Mouse (Mus musculus): ENCODE measurements around the gene Ivns1abp. TPM values are rescaled to one million over a fixed set of nuclear protein-coding genes. Genes with fewer than 3 reads are reported as not detected.
A peak's percentile ranks its signal among the peaks of the same experiment; 100 is the strongest.
"Not testable (repeated sequence)": the region's sequence is repeated elsewhere in the genome, so short reads cannot be mapped to it uniquely, and the experiment has no call there.

The Ivns1abp gene
- polyA plus RNA-seq, 1 experiment from 2014 or later: 223 TPM

- peak overlapping the region; percentile 73 for H3K27ac ChIP-seq (replicated peaks)
- no peaks in the 10 kb centered on the region for H3K27me3 ChIP-seq
- peaks cover 39% of the 10 kb centered on the region for H3K4me1 ChIP-seq (replicated peaks)
- H3K9ac ChIP-seq: peak overlapping the region; percentile 37
- no peaks in the 10 kb centered on the region for H3K36me3 ChIP-seq
- H3K4me2 ChIP-seq: peak overlapping the region; percentile 53
- H3K9me3 ChIP-seq: no peaks in the 10 kb centered on the region
- under 1% methylated on average over 17 of the region's 17 CpGs for WGBS
- ATAC-seq (ENCODE audit: low FRiP score, low read depth): no peak
- H3K4me3 ChIP-seq: peak overlapping the region; percentile 91
Measured at GRCm38 (mm10) chr1:151343571-151344282, 550 bp upstream of the Ivns1abp start.

- ATAC-seq (ENCODE audit: low FRiP score, low read depth): peak; percentile 86
- H3K4me1 ChIP-seq (replicated peaks): peaks cover 41% of the 10 kb centered on the region
- peak overlapping the region; percentile 96 for H3K27ac ChIP-seq (replicated peaks)
- no peaks in the 10 kb centered on the region for H3K27me3 ChIP-seq
- H3K36me3 ChIP-seq: 0 out of 2 replicates have a peak, but pooled peaks cover 6% of the 10 kb centered on the region
- H3K9me3 ChIP-seq: no peaks in the 10 kb centered on the region
- H3K4me2 ChIP-seq: peak overlapping the region; percentile 53
- H3K4me3 ChIP-seq: peak overlapping the region; percentile 91
- peak overlapping the region; percentile 96 for H3K9ac ChIP-seq
- under 1% methylated on average over 55 of the region's 55 CpGs for WGBS
Measured at GRCm38 (mm10) chr1:151345109-151345862, 1.0 kb downstream of the Ivns1abp start.

DNA sequence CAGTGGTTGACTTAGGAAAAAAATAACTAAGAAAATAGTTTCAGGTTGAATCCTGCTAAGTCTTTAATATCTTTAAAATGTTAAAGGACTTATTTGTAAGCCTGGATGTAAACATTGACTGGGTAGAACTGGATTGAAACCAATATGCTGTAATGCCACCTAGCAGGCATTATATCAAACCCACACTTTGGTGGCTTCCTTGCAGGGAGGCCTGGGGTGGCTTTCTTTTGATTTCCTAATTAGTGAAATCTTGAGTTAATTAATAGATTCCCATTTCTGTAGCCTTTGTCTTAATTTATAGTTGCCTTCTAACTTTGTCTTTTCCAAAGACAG, 1.6 kb downstream of the Ivns1abp start:
- ATAC-seq (ENCODE audit: low FRiP score, low read depth): no peak
- H3K9me3 ChIP-seq: no peaks in the 10 kb centered on the region
- H3K36me3 ChIP-seq: 0 out of 2 replicates have a peak, but pooled peaks cover 6% of the 10 kb centered on the region
- no peaks in the 10 kb centered on the region for H3K27me3 ChIP-seq
- peak overlapping the region; percentile 96 for H3K9ac ChIP-seq
- peaks cover 41% of the 10 kb centered on the region for H3K4me1 ChIP-seq (replicated peaks)
- H3K4me2 ChIP-seq: peak overlapping the region; percentile 53
- peak overlapping the region; percentile 91 for H3K4me3 ChIP-seq
- no peak overlapping the region for H3K27ac ChIP-seq (replicated peaks)

- Histone ChIP-seq H3K9me3 (no peaks in the 10 kb centered on the region), H3K9ac (no peak overlapping the region), H3K4me3 (peak overlapping the region; percentile 91), H3K4me1 (replicated peaks) (peaks cover 39% of the 10 kb centered on the region), H3K27me3 (no peaks in the 10 kb centered on the region), H3K36me3 (peaks cover 13% of the 10 kb centered on the region), H3K27ac (replicated peaks) (no peak overlapping the region), H3K4me2 (peak overlapping the region; percentile 53)
- 41% methylated on average over 6 of the region's 6 CpGs for WGBS
- ATAC-seq (ENCODE audit: low FRiP score, low read depth): no peak
Measured at GRCm38 (mm10) chr1:151346681-151347127, 2.4 kb downstream of the Ivns1abp start.

DNA sequence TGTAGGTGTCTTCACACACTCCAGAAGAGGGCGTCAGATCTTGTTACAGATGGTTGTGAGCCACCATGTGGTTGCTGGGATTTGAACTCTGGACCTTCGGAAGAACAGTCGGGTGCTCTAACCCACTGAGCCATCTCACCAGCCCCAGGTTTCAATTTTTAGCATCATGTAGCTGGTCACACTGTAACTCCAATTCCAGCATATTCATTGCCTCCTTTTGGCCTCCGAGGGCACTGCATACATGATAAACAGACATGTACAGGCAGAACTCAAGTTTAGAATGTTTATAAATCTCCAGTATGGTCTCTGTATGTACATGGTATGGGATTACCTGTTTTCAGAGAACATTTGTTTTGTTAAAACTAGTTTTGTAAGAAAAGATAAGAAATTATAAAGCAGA, 4.0 kb downstream of the Ivns1abp start:
- H3K27ac ChIP-seq (replicated peaks); H3K27me3 ChIP-seq; ATAC-seq (ENCODE audit: low FRiP score, low read depth); H3K4me2 ChIP-seq; H3K9me3 ChIP-seq; H3K4me3 ChIP-seq; H3K9ac ChIP-seq: not testable (repeated sequence)
- 78% methylated on average over 4 of the region's 4 CpGs for WGBS
- peaks cover 27% of the 10 kb centered on the region for H3K36me3 ChIP-seq
- peaks cover 30% of the 10 kb centered on the region for H3K4me1 ChIP-seq (replicated peaks)

DNA sequence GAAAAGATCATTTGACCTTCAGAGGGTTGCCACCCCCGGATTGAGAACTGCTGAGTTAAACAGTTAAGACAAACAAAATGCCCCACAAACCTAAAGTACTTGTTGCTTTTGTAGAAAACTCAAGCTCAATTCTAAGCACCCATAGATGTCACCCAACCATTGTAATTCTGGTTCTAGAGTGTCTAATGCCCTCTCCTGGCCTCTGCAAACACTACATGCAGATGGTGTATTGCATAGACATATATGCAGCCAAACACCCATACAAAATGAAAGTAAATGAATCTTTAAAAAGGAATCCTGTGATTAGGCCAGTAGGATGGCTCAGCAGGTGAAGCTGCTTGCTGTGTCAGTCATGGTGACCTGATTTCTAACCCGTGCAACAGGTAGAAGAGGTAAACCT, 8.6 kb downstream of the Ivns1abp start:
- H3K27ac ChIP-seq (replicated peaks): no peak overlapping the region
- ATAC-seq (ENCODE audit: low FRiP score, low read depth): no peak
- no peaks in the 10 kb centered on the region for H3K9me3 ChIP-seq
- peaks cover 69% of the 10 kb centered on the region for H3K36me3 ChIP-seq
- WGBS: 92% methylated on average over 2 of the region's 2 CpGs
- H3K4me2 ChIP-seq: no peak overlapping the region
- H3K4me3 ChIP-seq: no peak overlapping the region
- H3K9ac ChIP-seq: no peak overlapping the region
- H3K27me3 ChIP-seq: no peaks in the 10 kb centered on the region
- peaks cover 10% of the 10 kb centered on the region for H3K4me1 ChIP-seq (replicated peaks)

GRCm38 (mm10) chr1:151355994-151356393, 11.7 kb downstream of the Ivns1abp start:
- no peaks in the 10 kb centered on the region for H3K9me3 ChIP-seq
- 90% methylated on average over 5 of the region's 5 CpGs for WGBS
- ATAC-seq (ENCODE audit: low FRiP score, low read depth): no peak
- no peak overlapping the region for H3K27ac ChIP-seq (replicated peaks)
- peaks cover 91% of the 10 kb centered on the region for H3K36me3 ChIP-seq
- no peaks in the 10 kb centered on the region for H3K4me1 ChIP-seq (replicated peaks)
- no peak overlapping the region for H3K4me3 ChIP-seq
- no peaks in the 10 kb centered on the region for H3K27me3 ChIP-seq
- no peak overlapping the region for H3K4me2 ChIP-seq
- H3K9ac ChIP-seq: no peak overlapping the region

DNA sequence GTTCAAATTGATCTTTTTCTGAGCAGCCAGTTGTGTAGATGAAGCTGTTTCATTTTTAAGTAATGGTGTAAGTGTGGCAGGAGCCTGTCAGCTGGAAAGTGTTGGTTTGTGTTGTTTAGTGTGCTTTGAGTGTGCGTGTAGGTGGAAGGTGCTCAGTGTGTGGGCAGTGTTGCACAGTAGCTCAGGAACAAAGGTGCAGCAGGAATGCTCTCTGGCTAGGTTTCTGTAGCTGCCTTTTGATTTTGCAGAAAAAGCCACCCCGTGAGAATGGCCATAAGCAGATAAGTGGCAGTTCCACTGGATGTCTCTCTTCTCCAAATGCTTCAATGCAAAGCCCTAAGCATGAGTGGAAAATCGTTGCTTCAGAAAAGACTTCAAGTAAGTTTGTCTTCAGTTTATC, 15.1 kb downstream of the Ivns1abp start:
- no peak overlapping the region for H3K4me3 ChIP-seq
- H3K36me3 ChIP-seq: peaks cover 86% of the 10 kb centered on the region
- no peaks in the 10 kb centered on the region for H3K4me1 ChIP-seq (replicated peaks)
- H3K9me3 ChIP-seq: no peaks in the 10 kb centered on the region
- ATAC-seq (ENCODE audit: low FRiP score, low read depth): no peak
- H3K4me2 ChIP-seq: no peak overlapping the region
- no peak overlapping the region for H3K27ac ChIP-seq (replicated peaks)
- H3K9ac ChIP-seq: no peak overlapping the region
- WGBS: 95% methylated on average over 3 of the region's 3 CpGs
- H3K27me3 ChIP-seq: no peaks in the 10 kb centered on the region

GRCm38 (mm10) chr1:151366944-151367605, 22.8 kb downstream of the Ivns1abp start:
- 0 out of 2 replicates have a peak, but pooled peaks have one; percentile 16 for ATAC-seq (ENCODE audit: low FRiP score, low read depth)

DNA sequence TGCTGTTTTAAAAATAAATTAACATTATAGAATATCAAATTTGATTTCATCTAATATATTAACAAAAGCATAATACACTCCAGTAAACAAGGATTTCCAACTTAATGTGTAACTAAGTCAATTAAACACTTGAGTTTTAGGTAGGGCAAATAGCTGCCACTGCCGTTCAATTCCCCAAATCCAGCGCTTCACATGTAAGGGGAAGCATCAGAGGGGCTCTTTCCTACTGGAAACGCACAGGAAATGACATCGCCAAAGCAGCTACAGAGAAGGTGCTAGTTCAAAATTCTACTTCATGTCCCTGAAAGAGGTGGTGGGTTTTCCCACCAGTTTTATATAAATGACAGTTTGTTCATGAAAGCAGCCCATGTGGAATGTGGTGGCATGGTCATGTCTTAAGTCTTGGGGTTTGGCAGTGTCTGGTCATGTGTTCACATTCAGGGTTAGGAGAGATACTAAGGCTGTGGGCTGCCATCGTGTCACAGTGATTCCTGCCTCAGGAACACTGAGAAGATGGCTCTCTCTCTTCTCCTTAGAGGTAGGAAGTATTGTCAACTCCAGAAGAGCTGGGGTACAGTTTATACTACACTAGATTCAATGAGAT, 23.5 kb downstream of the Ivns1abp start:
- Histone ChIP-seq H3K27ac (replicated peaks) (no peak overlapping the region), H3K4me3 (no peak overlapping the region), H3K9ac (no peak overlapping the region), H3K9me3 (no peaks in the 10 kb centered on the region), H3K27me3 (no peaks in the 10 kb centered on the region), H3K4me1 (replicated peaks) (no peaks in the 10 kb centered on the region), H3K4me2 (no peak overlapping the region), H3K36me3 (peaks cover 47% of the 10 kb centered on the region)
- WGBS: 91% methylated on average over 5 of the region's 5 CpGs
- no peak for ATAC-seq (ENCODE audit: low FRiP score, low read depth)

More at GRCm38 (mm10) chr1:151366944-151367605, 22.8 kb downstream of the Ivns1abp start:
- no peaks in the 10 kb centered on the region for H3K27me3 ChIP-seq
- H3K4me1 ChIP-seq (replicated peaks): no peaks in the 10 kb centered on the region
- no peaks in the 10 kb centered on the region for H3K9me3 ChIP-seq
- peaks cover 54% of the 10 kb centered on the region for H3K36me3 ChIP-seq
- 91% methylated on average over 8 of the region's 8 CpGs for whole genome bisulfite sequencing
- no peak overlapping the region for H3K4me2 ChIP-seq
- H3K4me3 ChIP-seq: no peak overlapping the region
- H3K27ac ChIP-seq (replicated peaks): no peak overlapping the region
- no peak overlapping the region for H3K9ac ChIP-seq

DNA sequence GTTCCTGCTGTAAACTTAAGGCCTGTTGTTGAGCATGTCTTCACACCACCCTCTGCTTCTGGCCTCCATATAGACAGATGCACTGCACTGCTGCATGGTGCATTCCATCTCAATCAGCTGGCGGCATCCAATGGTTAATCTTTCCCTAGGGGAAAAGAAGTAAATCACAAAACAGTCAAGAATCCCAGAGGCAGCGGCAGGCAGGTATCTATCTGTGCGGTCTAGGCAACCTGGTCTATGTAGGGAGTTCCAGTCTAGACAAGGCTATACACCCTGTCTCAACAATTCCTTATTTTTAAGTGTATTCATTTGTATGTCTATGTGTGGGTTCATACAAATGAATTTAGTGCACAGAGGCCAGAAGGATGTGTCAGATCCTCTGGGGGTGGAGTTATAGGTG, 24.2 kb downstream of the Ivns1abp start:
- H3K9me3 ChIP-seq: no peaks in the 10 kb centered on the region
- no peak overlapping the region for H3K9ac ChIP-seq
- H3K36me3 ChIP-seq: peaks cover 42% of the 10 kb centered on the region
- H3K4me1 ChIP-seq (replicated peaks): no peaks in the 10 kb centered on the region
- no peak for ATAC-seq (ENCODE audit: low FRiP score, low read depth)
- 86% methylated on average over 3 of the region's 3 CpGs for WGBS
- H3K4me2 ChIP-seq: no peak overlapping the region
- no peak overlapping the region for H3K4me3 ChIP-seq
- H3K27me3 ChIP-seq: no peaks in the 10 kb centered on the region
- no peak overlapping the region for H3K27ac ChIP-seq (replicated peaks)

DNA sequence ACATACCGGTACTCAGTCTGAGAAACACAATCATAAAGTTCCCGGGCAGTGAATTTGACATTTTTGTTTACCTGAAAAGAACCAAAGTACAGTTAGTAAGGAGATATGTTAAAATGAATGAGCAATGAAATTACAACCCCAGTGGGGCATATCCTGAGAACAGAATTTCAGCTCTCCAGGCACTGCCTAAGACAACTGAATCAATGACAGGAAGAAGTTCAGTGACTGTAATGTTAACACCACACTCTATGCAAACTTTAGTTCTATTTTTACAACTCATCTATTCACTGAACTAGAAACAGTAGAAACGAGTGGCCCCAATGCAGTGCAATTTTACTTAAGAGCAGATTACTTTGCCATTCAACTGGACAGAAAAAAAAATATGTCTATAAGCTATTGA, 26.3 kb downstream of the Ivns1abp start:
- no peak for ATAC-seq (ENCODE audit: low FRiP score, low read depth)
- no peak overlapping the region for H3K4me3 ChIP-seq
- H3K9me3 ChIP-seq: no peaks in the 10 kb centered on the region
- H3K4me1 ChIP-seq (replicated peaks): no peaks in the 10 kb centered on the region
- H3K36me3 ChIP-seq: peaks cover 27% of the 10 kb centered on the region
- no peak overlapping the region for H3K27ac ChIP-seq (replicated peaks)
- H3K4me2 ChIP-seq: no peak overlapping the region
- H3K9ac ChIP-seq: no peak overlapping the region
- no peaks in the 10 kb centered on the region for H3K27me3 ChIP-seq
- WGBS: 85% methylated on average over 3 of the region's 3 CpGs

All from hindbrain, embryonic 15.5 days (tissue).